Mouse (Mus musculus) MEL (cell line): ENCODE measurements around the gene Rps3.

Experiments used
- CTCF ChIP-seq, 3 experiments: IDR thresholded peaks in 2 of 3; conservative IDR thresholded peaks in 1 of 3; 2 replicates each; pipeline ENCODE4 v1.5.1; 2011 to 2012; ENCODE audit warnings: low read length in 3 of 3, low read depth in 2 of 3, mild to moderate bottlenecking in 2 of 3, improper control_type of control experiment in 1 of 3, inconsistent platforms in 1 of 3, mixed read lengths in 1 of 3, moderate library complexity in 1 of 3; ENCODE audit not compliant: control insufficient read depth in 1 of 3, insufficient read depth in 1 of 3, poor library complexity in 1 of 3, severe bottlenecking in 1 of 3
- EP300 ChIP-seq, 2 experiments: IDR thresholded peaks; 2 replicates each; pipeline ENCODE4 v1.6.1; 2011; ENCODE audit warnings: improper control_type of control experiment in 2 of 2, low read length in 2 of 2, low read depth in 1 of 2, mild to moderate bottlenecking in 1 of 2
- HCFC1 ChIP-seq: IDR thresholded peaks from 2 replicates; pipeline ENCODE4 v1.6.1; 2012; ENCODE audit warnings: low read depth, mild to moderate bottlenecking, inconsistent platforms, low read length, improper control_type of control experiment, moderate library complexity
- MEF2A ChIP-seq: IDR thresholded peaks from 2 replicates; pipeline ENCODE4 v1.6.1; 2014; ENCODE audit warnings: low read depth, mild to moderate bottlenecking, inconsistent platforms, low read length, improper control_type of control experiment; ENCODE audit not compliant: poor library complexity, insufficient replicate concordance, severe bottlenecking; ENCODE audit errors: extremely low read depth
- MXI1 ChIP-seq: IDR thresholded peaks from 2 replicates; pipeline ENCODE4 v1.6.1; 2011; ENCODE audit warnings: mild to moderate bottlenecking, low read depth, low read length, improper control_type of control experiment
- NRF1 ChIP-seq: IDR thresholded peaks from 2 replicates; pipeline ENCODE4 v1.6.1; 2014; ENCODE audit warnings: low read depth, mild to moderate bottlenecking, inconsistent platforms, low read length, improper control_type of control experiment, moderate library complexity; ENCODE audit not compliant: poor library complexity, insufficient read depth, severe bottlenecking
- POLR2A ChIP-seq, 2 experiments: IDR thresholded peaks; 2 replicates each; pipeline ENCODE4 v1.6.1; 2011 to 2012; ENCODE audit warnings: low read length in 2 of 2, mild to moderate bottlenecking in 2 of 2, control low read depth in 1 of 2, improper control_type of control experiment in 1 of 2, low read depth in 1 of 2, moderate library complexity in 1 of 2; ENCODE audit not compliant: control insufficient read depth in 1 of 2, insufficient read depth in 1 of 2, poor library complexity in 1 of 2
- POLR2AphosphoS2 ChIP-seq: IDR thresholded peaks from 2 replicates; pipeline ENCODE4 v1.6.1; 2011; ENCODE audit warnings: low read length, improper control_type of control experiment
- TBP ChIP-seq: IDR thresholded peaks from 2 replicates; pipeline ENCODE4 v1.8.0; 2011; ENCODE audit warnings: low read depth, low read length, improper control_type of control experiment
- USF1 ChIP-seq: IDR thresholded peaks from 2 replicates; pipeline ENCODE4 v1.6.1; 2014; ENCODE audit warnings: low read depth, mild to moderate bottlenecking, inconsistent platforms, low read length, improper control_type of control experiment, moderate library complexity
- USF2 ChIP-seq, 2 experiments: IDR thresholded peaks; 2 replicates each; pipeline ENCODE4 v1.6.1; 2011 to 2012; ENCODE audit warnings: improper control_type of control experiment in 2 of 2, low read length in 2 of 2, borderline replicate concordance in 1 of 2, inconsistent platforms in 1 of 2, low read depth in 1 of 2, mild to moderate bottlenecking in 1 of 2; ENCODE audit not compliant: insufficient read depth in 1 of 2
- ZC3H11A ChIP-seq: IDR thresholded peaks from 2 replicates; pipeline ENCODE4 v1.6.1; 2012; ENCODE audit warnings: low read depth, mild to moderate bottlenecking, inconsistent platforms, low read length, improper control_type of control experiment

DNA sequence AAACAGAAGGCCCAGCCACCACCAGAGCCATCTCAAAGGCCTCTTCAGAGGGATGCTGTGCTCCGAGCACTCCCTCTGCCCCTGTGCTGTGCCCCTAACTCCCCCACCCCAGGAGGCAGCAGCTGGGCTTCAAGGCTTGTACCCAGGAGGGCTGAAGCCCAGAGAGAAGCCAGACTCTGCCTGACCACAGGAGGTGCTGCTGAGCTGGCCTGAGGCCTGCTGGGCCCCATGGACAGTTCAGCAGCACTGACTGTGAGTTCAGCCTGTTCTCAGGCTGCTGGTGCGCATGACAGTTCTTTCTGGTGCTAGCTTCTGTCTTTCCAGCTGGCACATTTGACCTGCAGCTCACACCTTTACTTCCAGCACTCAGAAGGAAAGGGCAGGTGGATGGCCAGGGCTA is 37.7 kb downstream of the Rps3 start:
- no peak for TF ChIP-seq NRF1
- no peak for TF ChIP-seq MXI1
- no peak for TF ChIP-seq ZC3H11A
- no peak for TF ChIP-seq TBP
- 0 out of 6 replicates have a peak, but pooled peaks of 1 of the 3 experiments have one; percentile 17 for TF ChIP-seq CTCF (IDR thresholded peaks at IDR 0.05 in 2 of 3, conservative IDR thresholded peaks at IDR 0.05 in 1 of 3; ENCODE audit: control insufficient read depth in 1 of 3, insufficient read depth in 1 of 3, low read depth in 2 of 3, low read length in 3 of 3, poor library complexity in 1 of 3, severe bottlenecking in 1 of 3)
- no peak for TF ChIP-seq POLR2AphosphoS2
- TF ChIP-seq POLR2A (IDR thresholded peaks at IDR 0.05; ENCODE audit: control insufficient read depth in 1 of 2, insufficient read depth in 1 of 2, low read depth in 1 of 2, low read length in 2 of 2, poor library complexity in 1 of 2), result no peak
- no peak for TF ChIP-seq HCFC1
- no peak for TF ChIP-seq USF1
- TF ChIP-seq USF2 (IDR thresholded peaks at IDR 0.05; ENCODE audit: borderline replicate concordance in 1 of 2, insufficient read depth in 1 of 2, low read depth in 1 of 2, low read length in 2 of 2), result no peak
- no peak for TF ChIP-seq MEF2A
- TF ChIP-seq EP300 (IDR thresholded peaks at IDR 0.05; ENCODE audit: low read depth in 1 of 2, low read length in 2 of 2), result no peak
